Mouse (Mus musculus): Measurements from ENCODE around the gene Ankrd24. TPM values are rescaled to one million over a fixed set of nuclear protein-coding genes. Genes with fewer than 3 reads are reported as not detected.

Gene Ankrd24
- polyA plus RNA-seq, 1 experiment from 2014 or later = 8.7 TPM

- ATAC-seq = no peak
These were observed 8.4 kb upstream of the Ankrd24 start for GRCm38 (mm10) chr10:81619976-81620375.

GRCm38 (mm10) chr10:81620786-81621185 is 7.6 kb upstream of the Ankrd24 start:
- peaks cover 2% of the 10 kb centered on the region; the same call in 1 of the 2 replicates for H3K9me3 ChIP-seq (ENCODE audit: control insufficient read depth, low read length)
- no peaks in the 10 kb centered on the region for H3K27me3 ChIP-seq (replicated peaks; ENCODE audit: control insufficient read depth, insufficient read depth, low read length)
- no peak overlapping the region for H3K27ac ChIP-seq (ENCODE audit: low read length)
- whole genome bisulfite sequencing = 58% methylated on average over 9 of the region's 9 CpGs
- 0 out of 2 replicates have a peak, but pooled peaks cover 17% of the 10 kb centered on the region for H3K36me3 ChIP-seq (ENCODE audit: control insufficient read depth, insufficient read depth, low read length)
- peaks cover 8% of the 10 kb centered on the region; the same call in 1 of the 2 replicates for H3K4me1 ChIP-seq (ENCODE audit: control insufficient read depth, insufficient read depth, low read length)
- no peak overlapping the region for H3K4me3 ChIP-seq (ENCODE audit: low read length)
- no peak overlapping the region for H3K9ac ChIP-seq (ENCODE audit: low read depth, low read length)
- H3K4me2 ChIP-seq (ENCODE audit: low read depth, low read length) = no peak overlapping the region
- no peak for ATAC-seq

More at GRCm38 (mm10) chr10:81619976-81620375, 8.4 kb upstream of the Ankrd24 start:
- Histone ChIP-seq H3K4me3 (ENCODE audit: low read length) (no peak overlapping the region), H3K4me2 (ENCODE audit: low read depth, low read length) (no peak overlapping the region), H3K4me1 (ENCODE audit: control insufficient read depth, insufficient read depth, low read length) (peaks cover 9% of the 10 kb centered on the region; the same call in 1 of the 2 replicates), H3K9me3 (ENCODE audit: control insufficient read depth, low read length) (peaks cover 2% of the 10 kb centered on the region; the same call in 1 of the 2 replicates), H3K27ac (ENCODE audit: low read length) (no peak overlapping the region), H3K27me3 (replicated peaks; ENCODE audit: control insufficient read depth, insufficient read depth, low read length) (no peaks in the 10 kb centered on the region), H3K9ac (ENCODE audit: low read depth, low read length) (no peak overlapping the region), H3K36me3 (ENCODE audit: control insufficient read depth, insufficient read depth, low read length) (0 out of 2 replicates have a peak, but pooled peaks cover 17% of the 10 kb centered on the region)
- WGBS = 76% methylated on average over 5 of the region's 5 CpGs

- peaks cover 2% of the 10 kb centered on the region; the same call in 1 of the 2 replicates for H3K9me3 ChIP-seq (ENCODE audit: control insufficient read depth, low read length)
These were observed 4.9 kb upstream of the Ankrd24 start for GRCm38 (mm10) chr10:81623441-81623840.

GRCm38 (mm10) chr10:81626101-81626993 is 2.0 kb upstream of the Ankrd24 start:
- Histone ChIP-seq H3K27ac (ENCODE audit: low read length) (peak overlapping the region; percentile 77), H3K4me3 (ENCODE audit: low read length) (peak overlapping the region; percentile 77), H3K27me3 (replicated peaks; ENCODE audit: control insufficient read depth, insufficient read depth, low read length) (no peaks in the 10 kb centered on the region), H3K9ac (ENCODE audit: low read depth, low read length) (peak overlapping the region; percentile 80), H3K9me3 (ENCODE audit: control insufficient read depth, low read length) (no peaks in the 10 kb centered on the region), H3K36me3 (ENCODE audit: control insufficient read depth, insufficient read depth, low read length) (0 out of 2 replicates have a peak, but pooled peaks cover 12% of the 10 kb centered on the region), H3K4me1 (ENCODE audit: control insufficient read depth, insufficient read depth, low read length) (peaks cover 17% of the 10 kb centered on the region), H3K4me2 (ENCODE audit: low read depth, low read length) (peak overlapping the region; percentile 86)
- ATAC-seq = peak; percentile 4; the same call in 1 of the 2 replicates
- 88% methylated on average over 22 of the region's 22 CpGs for WGBS

More at GRCm38 (mm10) chr10:81623441-81623840, 4.9 kb upstream of the Ankrd24 start:
- no peak for ATAC-seq
- no peak overlapping the region for H3K4me3 ChIP-seq (ENCODE audit: low read length)
- H3K36me3 ChIP-seq (ENCODE audit: control insufficient read depth, insufficient read depth, low read length) = 0 out of 2 replicates have a peak, but pooled peaks cover 17% of the 10 kb centered on the region
- no peak overlapping the region for H3K9ac ChIP-seq (ENCODE audit: low read depth, low read length)
- no peak overlapping the region for H3K27ac ChIP-seq (ENCODE audit: low read length)
- no peaks in the 10 kb centered on the region for H3K27me3 ChIP-seq (replicated peaks; ENCODE audit: control insufficient read depth, insufficient read depth, low read length)
- H3K4me1 ChIP-seq (ENCODE audit: control insufficient read depth, insufficient read depth, low read length) = peaks cover 17% of the 10 kb centered on the region
- WGBS = 47% methylated on average over 8 of the region's 8 CpGs
- no peak overlapping the region for H3K4me2 ChIP-seq (ENCODE audit: low read depth, low read length)

DNA sequence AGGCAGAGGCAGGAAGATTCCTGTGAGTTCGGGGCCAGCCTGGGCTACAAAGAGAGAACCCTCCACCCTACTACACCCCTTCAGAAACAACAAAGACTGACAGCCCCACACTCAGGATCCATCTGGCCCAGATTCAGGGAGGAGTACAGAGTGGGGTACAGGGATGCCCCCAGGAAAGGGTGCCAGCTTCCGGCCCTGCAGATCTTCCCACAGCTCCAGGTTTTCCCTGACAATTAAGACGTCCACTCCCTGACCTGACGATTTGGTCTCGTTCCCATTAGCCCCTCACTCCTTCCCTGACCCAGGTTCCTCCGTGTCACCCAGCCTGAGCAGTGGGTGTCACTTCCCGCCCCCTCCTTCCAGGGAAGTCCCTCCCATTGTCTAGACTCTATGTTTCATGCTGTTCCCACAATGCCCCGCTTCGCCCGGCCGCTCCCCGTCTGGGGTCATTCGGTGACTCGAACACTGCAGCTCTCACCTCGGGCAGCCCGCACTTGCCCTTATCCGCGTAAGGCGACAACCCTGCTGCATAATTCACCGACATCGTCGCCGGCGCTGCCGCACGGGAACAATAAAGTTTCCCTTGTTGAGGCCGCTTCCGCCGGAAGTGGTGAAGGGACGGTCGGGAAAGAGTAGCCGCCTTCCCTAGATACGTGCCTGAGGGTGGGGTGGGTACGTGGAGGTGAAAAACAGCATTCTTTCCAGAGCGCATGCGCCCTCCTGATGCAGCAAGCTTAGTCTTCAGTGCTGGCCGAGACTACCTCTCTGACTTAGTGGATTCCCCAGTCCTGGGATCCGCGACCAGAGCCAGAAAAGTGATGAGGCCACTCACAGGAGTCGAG is 1.1 kb upstream of the Ankrd24 start, which contains the start of gene Sirt6:
Sirt6 (minus strand) TSS at position 804 of the 842 bp plus-strand sequence.
- H3K4me1 ChIP-seq (ENCODE audit: control insufficient read depth, insufficient read depth, low read length) = peaks cover 17% of the 10 kb centered on the region
- H3K4me3 ChIP-seq (ENCODE audit: low read length) = peak within 1 kb of the TSS; percentile 77
- H3K4me2 ChIP-seq (ENCODE audit: low read depth, low read length) = peak within 1 kb of the TSS; percentile 86
- H3K9ac ChIP-seq (ENCODE audit: low read depth, low read length) = peak within 1 kb of the TSS; percentile 80
- peak; percentile 93 for ATAC-seq
- peak within 1 kb of the TSS; percentile 77 for H3K27ac ChIP-seq (ENCODE audit: low read length)
- H3K36me3 ChIP-seq (ENCODE audit: control insufficient read depth, insufficient read depth, low read length) = 0 out of 2 replicates have a peak, but pooled peaks cover 8% of the 10 kb centered on the region
- no peaks in the 10 kb centered on the region for H3K27me3 ChIP-seq (replicated peaks; ENCODE audit: control insufficient read depth, insufficient read depth, low read length)
- H3K9me3 ChIP-seq (ENCODE audit: control insufficient read depth, low read length) = no peaks in the 10 kb centered on the region
- WGBS = 5% methylated on average over 40 of the region's 40 CpGs

- H3K4me3 ChIP-seq (ENCODE audit: low read length) = peak overlapping the region; percentile 77
- no peaks in the 10 kb centered on the region for H3K27me3 ChIP-seq (replicated peaks; ENCODE audit: control insufficient read depth, insufficient read depth, low read length)
- 0 out of 2 replicates have a peak, but pooled peaks cover 5% of the 10 kb centered on the region for H3K36me3 ChIP-seq (ENCODE audit: control insufficient read depth, insufficient read depth, low read length)
- H3K9ac ChIP-seq (ENCODE audit: low read depth, low read length) = peak overlapping the region; percentile 80
- H3K27ac ChIP-seq (ENCODE audit: low read length) = peak overlapping the region; percentile 77
- WGBS = 43% methylated on average over 7 of the region's 7 CpGs
- peak overlapping the region; percentile 86 for H3K4me2 ChIP-seq (ENCODE audit: low read depth, low read length)
- peaks cover 17% of the 10 kb centered on the region for H3K4me1 ChIP-seq (ENCODE audit: control insufficient read depth, insufficient read depth, low read length)
- peak; percentile 43 for ATAC-seq
- H3K9me3 ChIP-seq (ENCODE audit: control insufficient read depth, low read length) = no peaks in the 10 kb centered on the region
These were observed 512 bp upstream of the Ankrd24 start for GRCm38 (mm10) chr10:81627836-81628220.

DNA sequence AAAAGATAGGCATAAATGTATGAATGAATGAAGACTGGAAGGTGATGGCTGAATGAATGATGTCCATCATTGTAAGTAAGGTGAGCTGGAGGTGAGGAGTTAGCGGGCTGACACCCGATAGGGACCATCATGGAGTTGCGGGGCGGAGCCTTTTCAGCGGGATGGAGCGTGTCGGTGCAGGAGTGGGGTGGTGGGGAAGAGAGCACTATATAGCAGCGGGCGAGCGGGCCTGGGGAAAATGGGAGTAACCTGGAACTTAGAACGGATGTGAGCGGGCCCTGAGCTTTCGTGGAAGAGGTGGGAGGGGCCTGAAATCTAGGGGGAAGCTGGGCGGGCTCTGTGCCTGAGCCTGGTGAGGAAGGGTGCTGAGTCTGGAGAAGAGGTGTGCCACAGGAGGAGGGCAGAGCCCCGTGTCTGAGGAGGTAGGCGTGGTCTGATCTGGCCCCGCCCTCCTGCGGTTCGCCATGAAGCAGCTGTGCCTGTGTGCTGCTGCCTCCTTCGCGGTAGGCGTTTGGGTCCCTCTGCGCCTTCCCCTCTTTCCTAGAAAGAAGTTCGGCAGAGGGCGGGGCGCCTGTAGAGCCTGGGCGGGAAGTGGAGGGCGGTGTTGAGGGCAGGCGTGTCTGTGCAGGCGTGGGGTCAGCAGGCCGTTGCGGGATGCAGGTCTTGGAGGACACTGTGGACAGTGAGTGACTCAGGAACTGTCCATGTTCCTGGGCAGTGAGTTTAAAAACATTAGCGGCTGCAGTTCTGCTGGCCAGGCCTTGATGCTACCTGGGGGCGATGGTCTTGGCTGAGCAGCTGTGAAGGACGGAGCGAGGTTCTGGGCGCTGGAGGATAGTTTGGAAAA is 5.1 kb downstream of the Ankrd24 start:
- H3K36me3 ChIP-seq (ENCODE audit: control insufficient read depth, insufficient read depth, low read length) = no peaks in the 10 kb centered on the region
- H3K9me3 ChIP-seq (ENCODE audit: control insufficient read depth, low read length) = no peaks in the 10 kb centered on the region
- no peaks in the 10 kb centered on the region for H3K27me3 ChIP-seq (replicated peaks; ENCODE audit: control insufficient read depth, insufficient read depth, low read length)
- peak overlapping the region; percentile 89 for H3K4me2 ChIP-seq (ENCODE audit: low read depth, low read length)
- peak overlapping the region; percentile 54 for H3K4me3 ChIP-seq (ENCODE audit: low read length)
- H3K9ac ChIP-seq (ENCODE audit: low read depth, low read length) = peak overlapping the region; percentile 77
- peak; percentile 94 for ATAC-seq
- H3K4me1 ChIP-seq (ENCODE audit: control insufficient read depth, insufficient read depth, low read length) = peaks cover 11% of the 10 kb centered on the region
- peak overlapping the region; percentile 56 for H3K27ac ChIP-seq (ENCODE audit: low read length)
- 4% methylated on average over 36 of the region's 37 CpGs for WGBS

DNA sequence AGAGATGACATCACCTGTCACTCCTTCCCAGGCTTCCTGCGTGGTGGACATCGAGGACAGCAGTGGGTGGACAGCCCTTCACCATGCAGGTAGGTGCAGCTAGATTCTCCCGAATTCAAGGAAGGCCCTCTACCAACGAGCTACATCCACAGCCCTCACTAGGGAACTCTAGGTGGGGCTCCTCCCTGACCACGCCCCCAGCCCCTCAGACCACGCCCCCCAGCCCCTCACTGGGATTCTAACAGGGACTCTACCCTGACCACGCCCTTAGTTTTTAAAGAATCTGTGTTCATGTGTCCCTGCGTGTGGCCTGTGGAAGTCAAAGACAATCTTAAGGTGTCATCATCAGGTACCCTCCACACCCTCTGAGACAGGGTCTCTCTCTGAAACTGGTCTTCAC is 8.0 kb downstream of the Ankrd24 start:
- Histone ChIP-seq H3K9ac (ENCODE audit: low read depth, low read length) (no peak overlapping the region), H3K4me2 (ENCODE audit: low read depth, low read length) (no peak overlapping the region), H3K27me3 (replicated peaks; ENCODE audit: control insufficient read depth, insufficient read depth, low read length) (no peaks in the 10 kb centered on the region), H3K27ac (ENCODE audit: low read length) (no peak overlapping the region), H3K4me1 (ENCODE audit: control insufficient read depth, insufficient read depth, low read length) (peaks cover 11% of the 10 kb centered on the region), H3K4me3 (ENCODE audit: low read length) (no peak overlapping the region), H3K36me3 (ENCODE audit: control insufficient read depth, insufficient read depth, low read length) (no peaks in the 10 kb centered on the region), H3K9me3 (ENCODE audit: control insufficient read depth, low read length) (no peaks in the 10 kb centered on the region)
- WGBS = 13% methylated on average over 8 of the region's 8 CpGs
- ATAC-seq = no peak
